Mouse (Mus musculus) embryonic facial prominence, embryonic 11.5 days (tissue): ENCODE data around the gene Aff3. TPM values are rescaled to one million over a fixed set of nuclear protein-coding genes. Genes with fewer than 3 reads are reported as not detected.

Experiments used
- ATAC-seq: fragments of 200-750 bp; cut with Nextera tagmentation; replicated peaks from 2 replicates; pipeline ENCODE4 v1.8.0; 2017; ENCODE audit warnings: low read depth; ENCODE audit not compliant: insufficient number of reproducible peaks, low FRiP score, low TSS enrichment
- DNase-seq: peaks from one replicate; pipeline ENCODE4 v3.0.0-alpha.2; 2015; ENCODE audit warnings: low spot score
- H3K27ac ChIP-seq: fragments of 300-500 bp; sonication (generic); replicated peaks from 2 replicates; pipeline ENCODE4 v1.5.1; 2014; ENCODE audit warnings: mild to moderate bottlenecking, low read depth, low read length, control low read depth
- H3K27me3 ChIP-seq: fragments of 300-500 bp; sonication (generic); 2 replicates; pipeline ENCODE4 v1.6.1; 2014; ENCODE audit warnings: mild to moderate bottlenecking, low read length, moderate library complexity, mixed read lengths; ENCODE audit not compliant: control insufficient read depth, insufficient read depth
- H3K36me3 ChIP-seq: fragments of 300-500 bp; sonication (generic); replicated peaks from 2 replicates; pipeline ENCODE4 v1.6.1; 2014; ENCODE audit warnings: low read depth, mild to moderate bottlenecking, low read length, moderate library complexity, mixed read lengths; ENCODE audit not compliant: control insufficient read depth, insufficient read depth
- H3K4me1 ChIP-seq: fragments of 300-500 bp; sonication (generic); 2 replicates; pipeline ENCODE4 v1.6.1; 2014; ENCODE audit warnings: low read length, mixed read lengths; ENCODE audit not compliant: control insufficient read depth, insufficient read depth
- H3K4me2 ChIP-seq: fragments of 300-500 bp; sonication (generic); 2 replicates; pipeline ENCODE4 v1.6.1; 2014; ENCODE audit warnings: low read depth, mild to moderate bottlenecking, control low read depth, low read length, moderate library complexity
- H3K4me3 ChIP-seq: fragments of 300-500 bp; sonication (generic); 2 replicates; pipeline ENCODE4 v1.5.1; 2014; ENCODE audit warnings: low read depth, low read length, control low read depth
- H3K9ac ChIP-seq: fragments of 300-500 bp; sonication (generic); replicated peaks from 2 replicates; pipeline ENCODE4 v1.6.1; 2014; ENCODE audit warnings: mild to moderate bottlenecking, control low read depth, low read length
- H3K9me3 ChIP-seq: fragments of 300-500 bp; sonication (generic); replicated peaks from 2 replicates; pipeline ENCODE4 v1.6.1; 2016; ENCODE audit warnings: mild to moderate bottlenecking, low read length, inconsistent platforms, mixed read lengths; ENCODE audit not compliant: control insufficient read depth
- WGBS: fragments of 180-500 bp; shearing (Covaris S2); extraction: QIAGEN DNeasy Blood & Tissue Kit; methylation state at CpG from one replicate; pipeline ENCODE4 v1.1.7; 2014; 5-methylcytosine and 5-hydroxymethylcytosine counted together
- polyA plus RNA-seq: library from polyadenylated mRNA; unstranded; fragments of >200 nt; fragmentation: Nextera tagmentation; extraction: Ambion mirVana; gene quantifications from 2 replicates; pipeline ENCODE4 v1.2.1, GENCODE M21; 2014

Gene Aff3
- polyA plus RNA-seq, 1 experiment from 2014 or later: 17.5 TPM

- H3K36me3 ChIP-seq: no peaks in the 10 kb centered on the region
- H3K27me3 ChIP-seq: no peaks in the 10 kb centered on the region
- no peaks in the 10 kb centered on the region for H3K4me1 ChIP-seq
- no peaks in the 10 kb centered on the region for H3K9me3 ChIP-seq
- no peak overlapping the region for H3K27ac ChIP-seq
- WGBS: 69% methylated on average over 13 of the region's 13 CpGs
- no peak overlapping the region for H3K4me3 ChIP-seq
- ATAC-seq (no peak), DNase-seq (no peak)
- H3K4me2 ChIP-seq: no peak overlapping the region
- no peak overlapping the region for H3K9ac ChIP-seq
These were observed 235.8 kb downstream of the Aff3 start for GRCm38 (mm10) chr1:38428708-38429683.

GRCm38 (mm10) chr1:38422921-38423320 lies 241.8 kb downstream of the Aff3 start:
- DNase-seq: no peak

GRCm38 (mm10) chr1:38419331-38419730 lies 245.4 kb downstream of the Aff3 start:
- H3K4me3 ChIP-seq: no peak overlapping the region
- no peaks in the 10 kb centered on the region for H3K27me3 ChIP-seq
- WGBS: 83% methylated on average over 4 of the region's 4 CpGs
- no peaks in the 10 kb centered on the region for H3K9me3 ChIP-seq
- H3K9ac ChIP-seq: no peak overlapping the region
- DNase-seq (no peak), ATAC-seq (no peak)
- no peak overlapping the region for H3K27ac ChIP-seq
- no peaks in the 10 kb centered on the region for H3K36me3 ChIP-seq
- no peaks in the 10 kb centered on the region for H3K4me1 ChIP-seq
- no peak overlapping the region for H3K4me2 ChIP-seq

More at GRCm38 (mm10) chr1:38422921-38423320, 241.8 kb downstream of the Aff3 start:
- no peaks in the 10 kb centered on the region for H3K9me3 ChIP-seq
- WGBS: 98% methylated on average over 6 of the region's 6 CpGs
- ATAC-seq: no peak
- H3K9ac ChIP-seq: no peak overlapping the region
- H3K4me3 ChIP-seq: no peak overlapping the region
- H3K4me2 ChIP-seq: no peak overlapping the region
- no peaks in the 10 kb centered on the region for H3K27me3 ChIP-seq
- H3K36me3 ChIP-seq: no peaks in the 10 kb centered on the region
- H3K4me1 ChIP-seq: no peaks in the 10 kb centered on the region
- H3K27ac ChIP-seq: no peak overlapping the region

DNA sequence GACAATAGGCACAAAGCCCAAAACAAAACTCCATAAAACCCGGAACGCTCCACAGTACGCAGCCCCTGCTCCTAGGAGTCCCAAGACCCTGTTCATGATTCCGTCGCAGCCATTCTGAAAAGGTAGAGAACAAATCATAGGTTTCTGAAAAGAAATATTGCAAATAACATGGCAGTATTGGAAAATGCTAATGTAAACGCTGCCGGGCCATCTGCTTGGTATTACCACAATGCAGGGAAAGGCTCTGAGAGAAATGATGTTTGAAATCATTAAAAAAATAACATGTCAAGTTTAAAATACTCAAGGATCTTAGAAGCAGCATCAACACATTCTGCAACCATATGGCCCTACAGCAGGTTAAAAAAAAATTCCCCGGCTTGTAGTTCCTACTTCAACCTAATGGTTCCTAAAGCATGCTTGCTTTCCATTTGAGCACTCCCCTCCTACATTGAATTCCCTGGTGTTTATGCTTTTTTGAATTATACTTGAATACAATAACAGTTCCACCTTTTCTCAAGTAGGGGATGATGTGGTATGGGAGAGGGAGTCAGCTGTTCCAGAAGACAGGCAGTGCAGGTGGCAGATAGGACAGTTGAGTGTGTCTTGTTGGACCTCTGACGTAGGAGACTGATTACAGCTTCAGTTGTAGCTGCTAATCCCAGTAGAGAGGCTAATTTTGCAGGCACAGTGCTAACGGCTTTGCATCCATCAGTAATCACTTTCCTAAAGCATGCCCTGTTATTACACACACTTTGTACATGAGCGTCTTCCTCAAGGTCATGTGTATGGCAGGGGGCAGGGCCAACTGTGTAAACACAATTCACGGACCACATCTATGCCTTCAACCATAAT lies 246.3 kb downstream of the Aff3 start:
- DNase-seq (no peak), ATAC-seq (no peak)
- Histone ChIP-seq H3K27ac (no peak overlapping the region), H3K27me3 (no peaks in the 10 kb centered on the region), H3K36me3 (no peaks in the 10 kb centered on the region), H3K9me3 (no peaks in the 10 kb centered on the region), H3K4me3 (no peak overlapping the region), H3K9ac (no peak overlapping the region), H3K4me1 (no peaks in the 10 kb centered on the region), H3K4me2 (no peak overlapping the region)
- WGBS: 77% methylated on average over 12 of the region's 12 CpGs

GRCm38 (mm10) chr1:38417196-38417595 lies 247.6 kb downstream of the Aff3 start:
- Histone ChIP-seq H3K27ac (no peak overlapping the region), H3K9me3 (no peaks in the 10 kb centered on the region), H3K4me2 (no peak overlapping the region), H3K9ac (no peak overlapping the region), H3K4me1 (no peaks in the 10 kb centered on the region), H3K4me3 (no peak overlapping the region), H3K36me3 (no peaks in the 10 kb centered on the region), H3K27me3 (no peaks in the 10 kb centered on the region)
- DNase-seq (no peak), ATAC-seq (no peak)
- 69% methylated on average over 12 of the region's 12 CpGs for WGBS

GRCm38 (mm10) chr1:38415511-38415910 lies 249.2 kb downstream of the Aff3 start:
- H3K27ac ChIP-seq: no peak overlapping the region
- 94% methylated on average over 6 of the region's 6 CpGs for WGBS
- no peak overlapping the region for H3K9ac ChIP-seq
- H3K4me2 ChIP-seq: no peak overlapping the region
- ATAC-seq (no peak), DNase-seq (no peak)
- no peaks in the 10 kb centered on the region for H3K36me3 ChIP-seq
- no peaks in the 10 kb centered on the region for H3K27me3 ChIP-seq
- H3K9me3 ChIP-seq: no peaks in the 10 kb centered on the region
- no peaks in the 10 kb centered on the region for H3K4me1 ChIP-seq
- H3K4me3 ChIP-seq: no peak overlapping the region

DNA sequence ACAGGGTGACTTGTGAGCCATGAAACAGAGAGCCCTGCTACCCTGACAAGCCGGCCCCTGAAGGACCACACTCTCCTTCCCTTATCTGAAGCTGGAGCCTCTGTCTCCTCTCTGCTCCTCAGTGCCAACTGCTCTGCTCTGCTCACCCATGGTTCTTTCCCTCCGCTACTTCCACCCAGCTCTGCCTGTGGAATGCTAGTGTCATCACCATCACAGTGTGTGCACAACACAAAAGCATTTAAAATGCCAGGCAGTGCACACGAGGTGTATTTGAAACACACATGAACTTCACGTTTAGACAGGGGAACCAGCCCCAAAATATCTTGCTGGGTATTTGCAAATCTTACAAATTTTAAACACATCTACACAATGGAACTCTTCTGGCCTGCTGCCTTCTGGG lies 253.6 kb downstream of the Aff3 start:
- H3K36me3 ChIP-seq: no peaks in the 10 kb centered on the region
- no peak for ATAC-seq
- 66% methylated on average over 4 of the region's 4 CpGs for WGBS

More for the DNA sequence above, 253.6 kb downstream of the Aff3 start:
- Histone ChIP-seq H3K4me2 (no peak overlapping the region), H3K27ac (no peak overlapping the region), H3K4me3 (no peak overlapping the region), H3K9ac (no peak overlapping the region), H3K27me3 (no peaks in the 10 kb centered on the region), H3K9me3 (no peaks in the 10 kb centered on the region), H3K4me1 (no peaks in the 10 kb centered on the region)
- no peak for DNase-seq
